Mouse (Mus musculus): Measurements from ENCODE around the gene Cntnap2. TPM values are rescaled to one million over a fixed set of nuclear protein-coding genes. Genes with fewer than 3 reads are reported as not detected.
"Not testable (repeated sequence)": the region's sequence is repeated elsewhere in the genome, so short reads cannot be mapped to it uniquely, and the experiment has no call there.

The Cntnap2 gene
- total and polyA plus RNA-seq, 3 experiments, result 0.30 to 0.79 (median 0.44) TPM

DNA sequence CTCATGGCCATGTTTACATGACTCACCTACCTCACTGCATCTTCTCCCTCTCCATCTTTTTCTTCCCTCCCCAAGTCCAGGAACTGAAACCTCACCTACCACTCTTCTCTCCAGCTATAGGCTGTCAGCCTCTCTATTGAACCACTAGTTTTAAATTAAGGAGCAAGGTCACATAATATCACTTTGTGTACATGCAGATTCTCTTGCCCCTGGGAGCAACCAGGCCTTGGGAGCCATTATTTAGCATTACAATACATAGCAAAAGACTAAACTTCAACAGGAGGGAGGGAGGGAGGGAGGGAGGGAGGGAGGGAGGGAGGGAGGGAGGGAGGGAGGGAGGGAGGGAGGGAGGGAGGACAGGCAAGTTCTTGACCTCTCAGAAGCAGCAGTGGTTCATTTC lies 2155.6 kb downstream of the Cntnap2 start:
- H3K27me3 ChIP-seq (replicated peaks), result no peaks in the 10 kb centered on the region
- no peak overlapping the region for H3K27ac ChIP-seq (ENCODE audit: insufficient read depth, low read depth)
- in situ Hi-C loops (cut with MboI; ENCODE audit: low pct_ligation_motif_present, low pct_unique_long_range_greater_than_20kb, low sequenced_read_pairs) (no loop called here), dilution Hi-C loops (cut with MboI; ENCODE audit: extremely low pct_ligation_motif_present, extremely low pct_unique_long_range_greater_than_20kb, low sequenced_read_pairs) (no loop called here)
- no peaks in the 10 kb centered on the region for H3K9me3 ChIP-seq (replicated peaks; ENCODE audit: low read length)
- peaks cover 0 to 5% of the 10 kb centered on the region in 2 experiments; a peak in 2 of 4 replicates for H3K4me1 ChIP-seq (ENCODE audit: control insufficient read depth in 1 of 2, insufficient read depth in 2 of 2)
- no peak for DNase-seq (ENCODE audit: extremely low read depth)
- no peaks in the 10 kb centered on the region for H3K36me3 ChIP-seq (replicated peaks in 1 of 2; ENCODE audit: control insufficient read depth in 1 of 2, insufficient read depth in 1 of 2, low read length in 1 of 2)
- no peaks in the 10 kb centered on the region for H3K79me2 ChIP-seq (replicated peaks; ENCODE audit: control insufficient read depth, extremely low read depth, insufficient read depth, poor library complexity, severe bottlenecking)
- TF ChIP-seq JUND (conservative IDR thresholded peaks at IDR 0.05; ENCODE audit: low read depth, low read length) (no peak), SIN3A (IDR thresholded peaks at IDR 0.05; ENCODE audit: low read length) (no peak), BHLHE40 (IDR thresholded peaks at IDR 0.05; ENCODE audit: low read depth, low read length) (no peak), NELFE (IDR thresholded peaks at IDR 0.05; ENCODE audit: low read depth, low read length) (no peak), ETS1 (conservative IDR thresholded peaks at IDR 0.05; ENCODE audit: low read depth, low read length) (no peak), USF2 (conservative IDR thresholded peaks at IDR 0.05; ENCODE audit: low read depth, low read length) (no peak), EP300 (IDR thresholded peaks at IDR 0.05; ENCODE audit: low read length) (no peak), MYC (IDR thresholded peaks at IDR 0.05; ENCODE audit: low read depth, low read length) (no peak), MAX (IDR thresholded peaks at IDR 0.05; ENCODE audit: low read length) (no peak), TCF12 (IDR thresholded peaks at IDR 0.05; ENCODE audit: low read depth, low read length) (no peak), E2F4 (IDR thresholded peaks at IDR 0.05; ENCODE audit: insufficient replicate concordance, low read depth, low read length) (no peak), ZC3H11A (IDR thresholded peaks at IDR 0.05; ENCODE audit: low read depth, low read length) (no peak), MEF2A (IDR thresholded peaks at IDR 0.05; ENCODE audit: borderline replicate concordance, low read depth, low read length) (no peak)
- H3K4me3 ChIP-seq (replicated peaks in 1 of 3; ENCODE audit: low read depth in 2 of 3, low read length in 2 of 3, poor library complexity in 1 of 3), result no peak overlapping the region
- no peak overlapping the region for H3K9ac ChIP-seq (ENCODE audit: insufficient read depth, low read depth)
- no peak overlapping the region for H3K4me2 ChIP-seq (ENCODE audit: insufficient read depth, low read depth, poor library complexity, severe bottlenecking)

DNA sequence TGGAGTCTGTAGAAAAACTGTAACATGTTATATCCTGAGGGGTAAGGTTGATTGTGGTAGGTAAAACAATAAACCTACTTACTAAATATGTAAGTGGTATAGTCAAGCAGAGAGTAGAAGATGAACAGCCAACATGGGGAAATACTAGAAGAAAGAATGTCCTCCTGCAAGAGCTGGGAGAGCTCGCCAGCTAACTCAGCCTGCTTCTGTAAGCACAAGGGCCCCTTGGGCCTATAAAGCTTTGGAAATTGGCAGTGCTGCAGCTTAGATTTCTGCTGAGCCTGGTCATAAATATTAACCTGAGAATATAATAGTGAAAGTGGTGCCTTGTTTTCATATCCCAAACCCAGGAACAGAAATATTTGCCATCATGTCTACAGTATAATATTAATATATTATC lies 2164.4 kb downstream of the Cntnap2 start:
- H3K4me1 ChIP-seq (ENCODE audit: control insufficient read depth in 1 of 2, insufficient read depth in 2 of 2), result peaks cover 8 to 23% of the 10 kb centered on the region in 2 experiments
- H3K9me3 ChIP-seq (replicated peaks; ENCODE audit: low read length); H3K27ac ChIP-seq (ENCODE audit: insufficient read depth, low read depth); H3K79me2 ChIP-seq (replicated peaks; ENCODE audit: control insufficient read depth, extremely low read depth, insufficient read depth, poor library complexity, severe bottlenecking); DNase-seq (ENCODE audit: extremely low read depth); H3K4me2 ChIP-seq (ENCODE audit: insufficient read depth, low read depth, poor library complexity, severe bottlenecking); dilution Hi-C loops (cut with MboI; ENCODE audit: extremely low pct_ligation_motif_present, extremely low pct_unique_long_range_greater_than_20kb, low sequenced_read_pairs); in situ Hi-C loops (cut with MboI; ENCODE audit: low pct_ligation_motif_present, low pct_unique_long_range_greater_than_20kb, low sequenced_read_pairs); H3K36me3 ChIP-seq (replicated peaks in 1 of 2; ENCODE audit: control insufficient read depth in 1 of 2, insufficient read depth in 1 of 2, low read length in 1 of 2); H3K4me3 ChIP-seq (replicated peaks in 1 of 3; ENCODE audit: low read depth in 2 of 3, low read length in 2 of 3, poor library complexity in 1 of 3); H3K27me3 ChIP-seq (replicated peaks); H3K9ac ChIP-seq (ENCODE audit: insufficient read depth, low read depth): not testable (repeated sequence)

DNA sequence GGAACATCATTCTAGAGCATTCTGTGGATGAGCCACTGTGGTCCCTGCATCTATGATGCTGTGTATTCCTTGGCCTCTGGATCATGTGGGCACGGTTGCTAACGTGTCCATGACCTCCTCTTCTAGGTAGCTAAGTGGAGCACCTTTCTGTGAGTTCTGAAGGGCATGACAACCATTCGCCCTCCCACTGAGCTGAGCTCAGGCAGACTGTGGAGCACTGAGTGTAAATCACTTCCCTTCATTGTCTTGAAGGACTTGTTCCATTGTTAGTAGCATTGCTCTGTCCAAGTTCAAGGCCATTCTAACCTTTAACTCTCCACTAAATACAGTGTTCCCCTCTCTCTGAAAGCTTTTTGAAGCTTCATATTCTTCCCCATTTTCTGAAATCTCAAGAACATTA lies 2166.2 kb downstream of the Cntnap2 start:
- DNase-seq (ENCODE audit: extremely low read depth); H3K79me2 ChIP-seq (replicated peaks; ENCODE audit: control insufficient read depth, extremely low read depth, insufficient read depth, poor library complexity, severe bottlenecking); in situ Hi-C loops (cut with MboI; ENCODE audit: low pct_ligation_motif_present, low pct_unique_long_range_greater_than_20kb, low sequenced_read_pairs); H3K4me2 ChIP-seq (ENCODE audit: insufficient read depth, low read depth, poor library complexity, severe bottlenecking); dilution Hi-C loops (cut with MboI; ENCODE audit: extremely low pct_ligation_motif_present, extremely low pct_unique_long_range_greater_than_20kb, low sequenced_read_pairs); H3K36me3 ChIP-seq (replicated peaks in 1 of 2; ENCODE audit: control insufficient read depth in 1 of 2, insufficient read depth in 1 of 2, low read length in 1 of 2); H3K4me3 ChIP-seq (replicated peaks in 1 of 3; ENCODE audit: low read depth in 2 of 3, low read length in 2 of 3, poor library complexity in 1 of 3); H3K9ac ChIP-seq (ENCODE audit: insufficient read depth, low read depth); H3K27me3 ChIP-seq (replicated peaks); H3K27ac ChIP-seq (ENCODE audit: insufficient read depth, low read depth); H3K9me3 ChIP-seq (replicated peaks; ENCODE audit: low read length): not testable (repeated sequence)
- H3K4me1 ChIP-seq (ENCODE audit: control insufficient read depth in 1 of 2, insufficient read depth in 2 of 2), result peaks cover 11 to 17% of the 10 kb centered on the region in 2 experiments
